Mouse (Mus musculus): ENCODE results near the gene Olfr1012.

Olfr1012 gene

GRCm38 (mm10) chr2:85762666-85763065, at the start of gene Olfr1012:
Olfr1012 (minus strand) TSS chr2:85762766.
- no peak for TF ChIP-seq CTCF (conservative IDR thresholded peaks at IDR 0.05; ENCODE audit: low read length)
- TF ChIP-seq NANOG (IDR thresholded peaks at IDR 0.05; ENCODE audit: borderline replicate concordance, low read length), result no peak
- Histone ChIP-seq H3K4me3 (replicated peaks; ENCODE audit: low read length) (no peak within 1 kb of the TSS), H3K4me1 (replicated peaks; ENCODE audit: low read depth, low read length) (no peaks in the 10 kb centered on the region), H3K9me3 (ENCODE audit: low read length) (no peaks in the 10 kb centered on the region), H3K36me3 (ENCODE audit: insufficient read depth, low read length) (no peaks in the 10 kb centered on the region), H3K27me3 (ENCODE audit: insufficient read depth, low read length) (no peaks in the 10 kb centered on the region)

DNA sequence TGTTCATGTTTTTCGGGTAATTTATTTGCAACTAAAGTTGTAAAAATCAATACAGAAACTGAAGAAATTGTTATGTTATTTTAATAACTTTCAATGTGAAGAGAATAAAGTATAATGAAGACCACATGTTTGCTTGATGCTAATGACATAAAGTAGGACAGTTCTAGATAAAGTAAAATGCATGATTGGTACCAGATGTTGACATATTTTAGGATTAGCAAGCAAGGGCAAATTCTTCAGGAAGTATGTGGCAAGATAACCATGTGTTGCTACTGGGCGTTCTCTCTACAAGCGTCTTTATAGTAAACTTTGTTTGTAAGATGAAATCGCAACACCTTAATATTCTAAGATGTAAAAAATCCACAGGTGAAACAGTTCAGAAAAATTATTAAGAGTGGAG, 41.9 kb upstream of the Olfr1012 start:
- no peak for TF ChIP-seq CTCF (conservative IDR thresholded peaks at IDR 0.05; ENCODE audit: low read length)
- no peak for TF ChIP-seq POU5F1 (IDR thresholded peaks at IDR 0.05; ENCODE audit: borderline replicate concordance, low read length)
- H3K36me3 ChIP-seq (ENCODE audit: insufficient read depth, low read length), result no peaks in the 10 kb centered on the region
- H3K27me3 ChIP-seq (ENCODE audit: insufficient read depth, low read length), result no peaks in the 10 kb centered on the region
- H3K4me3 ChIP-seq (replicated peaks; ENCODE audit: low read length), result no peak overlapping the region
- no peaks in the 10 kb centered on the region for H3K4me1 ChIP-seq (replicated peaks; ENCODE audit: low read depth, low read length)
- H3K9me3 ChIP-seq (ENCODE audit: low read length), result no peaks in the 10 kb centered on the region

DNA sequence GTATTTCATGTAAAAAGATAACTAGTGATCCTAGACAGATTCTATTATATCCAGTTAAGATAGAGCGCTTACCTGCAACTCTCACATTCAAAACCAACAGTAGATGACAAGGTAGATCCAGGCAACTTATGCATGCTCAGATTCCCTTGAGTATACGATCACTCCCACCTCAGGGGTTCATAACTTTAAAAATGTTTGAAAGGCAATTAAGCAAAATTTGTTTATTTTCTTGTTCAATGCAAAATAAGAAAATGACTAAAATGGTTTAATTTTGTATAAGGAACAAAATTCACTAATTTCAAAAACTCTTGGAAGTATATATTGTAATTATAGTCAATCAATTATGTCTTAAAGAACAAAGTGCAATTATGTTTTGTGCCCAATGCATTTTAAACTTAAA, 39.9 kb upstream of the Olfr1012 start, which contains the start of gene Olfr1016:
Gene Olfr1016, minus strand, starts transcription at position 101 of the 400 bp plus-strand sequence.
- Histone ChIP-seq H3K4me3 (replicated peaks; ENCODE audit: low read length) (no peak within 1 kb of the TSS), H3K36me3 (ENCODE audit: insufficient read depth, low read length) (no peaks in the 10 kb centered on the region)
- TF ChIP-seq CTCF (conservative IDR thresholded peaks at IDR 0.05; ENCODE audit: low read length) (no peak), POU5F1 (IDR thresholded peaks at IDR 0.05; ENCODE audit: borderline replicate concordance, low read length) (no peak), NANOG (IDR thresholded peaks at IDR 0.05; ENCODE audit: borderline replicate concordance, low read length) (no peak)

DNA sequence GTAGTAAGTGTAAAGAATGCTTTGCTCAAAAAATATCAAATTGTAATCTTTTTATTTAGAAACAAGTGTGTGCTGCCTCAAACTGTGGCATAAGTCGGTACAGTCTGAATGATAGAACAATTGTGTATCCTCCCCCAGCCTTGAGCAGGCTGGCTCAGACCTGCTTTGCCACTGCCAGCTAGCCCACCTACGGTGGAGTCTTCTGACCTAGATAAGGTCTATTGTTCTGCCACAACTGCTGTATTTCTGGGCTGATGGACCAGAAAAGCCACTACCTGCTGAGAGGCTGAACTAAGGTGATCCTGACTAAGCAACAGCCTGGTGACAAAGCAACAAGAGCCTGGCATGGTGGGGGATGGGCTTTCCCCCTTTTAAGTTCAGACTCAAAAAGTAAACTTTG, 29.8 kb upstream of the Olfr1012 start:
- Histone ChIP-seq H3K27me3 (ENCODE audit: insufficient read depth, low read length) (no peaks in the 10 kb centered on the region), H3K9me3 (ENCODE audit: low read length) (peaks cover 23% of the 10 kb centered on the region), H3K4me3 (replicated peaks; ENCODE audit: low read length) (no peak overlapping the region), H3K36me3 (ENCODE audit: insufficient read depth, low read length) (no peaks in the 10 kb centered on the region), H3K4me1 (replicated peaks; ENCODE audit: low read depth, low read length) (no peaks in the 10 kb centered on the region)
- no peak for TF ChIP-seq NANOG (IDR thresholded peaks at IDR 0.05; ENCODE audit: borderline replicate concordance, low read length)
- TF ChIP-seq CTCF (conservative IDR thresholded peaks at IDR 0.05; ENCODE audit: low read length), result no peak
- TF ChIP-seq POU5F1 (IDR thresholded peaks at IDR 0.05; ENCODE audit: borderline replicate concordance, low read length), result no peak

More for the DNA sequence above, 39.9 kb upstream of the Olfr1012 start, which contains the start of gene Olfr1016:
- H3K9me3 ChIP-seq (ENCODE audit: low read length), result no peaks in the 10 kb centered on the region
- H3K4me1 ChIP-seq (replicated peaks; ENCODE audit: low read depth, low read length), result no peaks in the 10 kb centered on the region
- no peaks in the 10 kb centered on the region for H3K27me3 ChIP-seq (ENCODE audit: insufficient read depth, low read length)

DNA sequence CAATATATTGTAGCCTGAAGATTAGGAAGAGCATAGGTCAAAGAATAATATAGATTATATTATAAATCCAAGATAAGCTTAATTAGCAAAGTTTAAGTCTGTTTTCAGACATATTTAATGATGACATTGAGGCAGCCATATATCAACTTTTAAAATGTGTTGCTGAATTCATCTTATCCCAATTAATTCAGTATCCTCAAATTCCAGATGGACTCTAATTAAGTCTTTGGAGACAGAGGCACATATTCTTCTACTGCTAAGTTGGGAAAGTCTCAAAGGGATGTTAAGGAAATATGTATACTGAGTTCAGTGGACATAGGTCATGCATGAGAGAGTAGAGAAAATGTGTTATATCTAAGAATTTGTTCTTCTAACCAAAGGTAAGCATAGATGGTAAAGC, 19.2 kb upstream of the Olfr1012 start, which contains the start of gene Olfr1015:
Gene Olfr1015, plus strand, starts transcription at position 301 of the 400 bp plus-strand sequence.
- H3K4me1 ChIP-seq (replicated peaks; ENCODE audit: low read depth, low read length), result no peaks in the 10 kb centered on the region
- no peaks in the 10 kb centered on the region for H3K9me3 ChIP-seq (ENCODE audit: low read length)
- no peaks in the 10 kb centered on the region for H3K27me3 ChIP-seq (ENCODE audit: insufficient read depth, low read length)
- no peak within 1 kb of the TSS for H3K4me3 ChIP-seq (replicated peaks; ENCODE audit: low read length)
- TF ChIP-seq POU5F1 (IDR thresholded peaks at IDR 0.05; ENCODE audit: borderline replicate concordance, low read length) (no peak), NANOG (IDR thresholded peaks at IDR 0.05; ENCODE audit: borderline replicate concordance, low read length) (no peak), CTCF (conservative IDR thresholded peaks at IDR 0.05; ENCODE audit: low read length) (no peak)
- no peaks in the 10 kb centered on the region for H3K36me3 ChIP-seq (ENCODE audit: insufficient read depth, low read length)

GRCm38 (mm10) chr2:85772413-85772812, 9.8 kb upstream of the Olfr1012 start, which contains the start of gene Olfr1014:
Olfr1014 (plus strand) TSS chr2:85772713.
- no peaks in the 10 kb centered on the region for H3K9me3 ChIP-seq (ENCODE audit: low read length)
- no peaks in the 10 kb centered on the region for H3K27me3 ChIP-seq (ENCODE audit: insufficient read depth, low read length)
- TF ChIP-seq NANOG (IDR thresholded peaks at IDR 0.05; ENCODE audit: borderline replicate concordance, low read length), result no peak
- TF ChIP-seq POU5F1 (IDR thresholded peaks at IDR 0.05; ENCODE audit: borderline replicate concordance, low read length), result no peak
- TF ChIP-seq CTCF (conservative IDR thresholded peaks at IDR 0.05; ENCODE audit: low read length), result no peak
- H3K4me1 ChIP-seq (replicated peaks; ENCODE audit: low read depth, low read length), result no peaks in the 10 kb centered on the region
- H3K36me3 ChIP-seq (ENCODE audit: insufficient read depth, low read length), result no peaks in the 10 kb centered on the region
- no peak within 1 kb of the TSS for H3K4me3 ChIP-seq (replicated peaks; ENCODE audit: low read length)

GRCm38 (mm10) chr2:85766798-85767197, 4.2 kb upstream of the Olfr1012 start, which contains the start of gene Olfr1013:
Olfr1013 (plus strand) TSS chr2:85767098.
- no peaks in the 10 kb centered on the region for H3K27me3 ChIP-seq (ENCODE audit: insufficient read depth, low read length)
- H3K36me3 ChIP-seq (ENCODE audit: insufficient read depth, low read length), result no peaks in the 10 kb centered on the region
- H3K4me3 ChIP-seq (replicated peaks; ENCODE audit: low read length), result no peak within 1 kb of the TSS
- H3K9me3 ChIP-seq (ENCODE audit: low read length), result no peaks in the 10 kb centered on the region
- no peaks in the 10 kb centered on the region for H3K4me1 ChIP-seq (replicated peaks; ENCODE audit: low read depth, low read length)
- TF ChIP-seq POU5F1 (IDR thresholded peaks at IDR 0.05; ENCODE audit: borderline replicate concordance, low read length) (no peak), NANOG (IDR thresholded peaks at IDR 0.05; ENCODE audit: borderline replicate concordance, low read length) (no peak), CTCF (conservative IDR thresholded peaks at IDR 0.05; ENCODE audit: low read length) (no peak)

DNA sequence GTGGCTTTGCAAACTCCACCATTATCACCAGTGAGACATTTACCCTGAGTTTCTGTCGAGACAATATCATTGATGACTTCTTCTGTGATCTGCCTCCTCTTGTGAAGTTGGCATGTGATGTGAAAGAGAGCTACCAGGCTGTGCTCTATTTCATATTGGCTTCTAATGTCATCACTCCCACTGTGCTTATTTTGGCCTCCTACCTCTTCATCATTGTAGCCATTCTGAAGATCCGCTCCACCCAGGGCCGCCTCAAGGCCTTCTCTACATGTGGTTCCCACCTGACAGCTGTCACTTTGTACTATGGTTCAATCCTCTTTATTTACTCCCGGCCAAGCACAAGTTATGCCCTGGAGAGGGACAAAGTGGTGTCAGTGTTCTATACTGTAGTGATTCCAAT, 8.7 kb downstream of the Olfr1012 start:
- no peak overlapping the region for H3K4me3 ChIP-seq (replicated peaks; ENCODE audit: low read length)
- TF ChIP-seq POU5F1 (IDR thresholded peaks at IDR 0.05; ENCODE audit: borderline replicate concordance, low read length) (no peak), CTCF (conservative IDR thresholded peaks at IDR 0.05; ENCODE audit: low read length) (no peak), NANOG (IDR thresholded peaks at IDR 0.05; ENCODE audit: borderline replicate concordance, low read length) (no peak)
- H3K36me3 ChIP-seq (ENCODE audit: insufficient read depth, low read length), result no peaks in the 10 kb centered on the region
- H3K27me3 ChIP-seq (ENCODE audit: insufficient read depth, low read length), result no peaks in the 10 kb centered on the region
- H3K4me1 ChIP-seq (replicated peaks; ENCODE audit: low read depth, low read length), result no peaks in the 10 kb centered on the region
- no peaks in the 10 kb centered on the region for H3K9me3 ChIP-seq (ENCODE audit: low read length)

GRCm38 (mm10) chr2:85725793-85726192, 36.8 kb downstream of the Olfr1012 start:
- Histone ChIP-seq H3K4me3 (replicated peaks; ENCODE audit: low read length) (no peak overlapping the region), H3K27me3 (ENCODE audit: insufficient read depth, low read length) (no peaks in the 10 kb centered on the region), H3K36me3 (ENCODE audit: insufficient read depth, low read length) (no peaks in the 10 kb centered on the region), H3K4me1 (replicated peaks; ENCODE audit: low read depth, low read length) (no peaks in the 10 kb centered on the region), H3K9me3 (ENCODE audit: low read length) (no peaks in the 10 kb centered on the region)
- no peak for TF ChIP-seq POU5F1 (IDR thresholded peaks at IDR 0.05; ENCODE audit: borderline replicate concordance, low read length)
- TF ChIP-seq CTCF (conservative IDR thresholded peaks at IDR 0.05; ENCODE audit: low read length), result peak; percentile 66
